Mouse (Mus musculus) limb, embryonic 15.5 days (tissue): ENCODE measurements around the gene Prn. TPM values are rescaled to one million over a fixed set of nuclear protein-coding genes. Genes with fewer than 3 reads are reported as not detected.

Source experiments
- ATAC-seq: fragments of 200-750 bp; cut with Nextera tagmentation; 2 replicates; pipeline ENCODE4 v1.8.0; 2017; ENCODE audit warnings: low read depth, moderate TSS enrichment; ENCODE audit not compliant: insufficient number of reproducible peaks, low FRiP score, low TSS enrichment
- H3K27ac ChIP-seq: fragments of 300-500 bp; sonication (generic); 2 replicates; pipeline ENCODE4 v1.5.1; 2015; ENCODE audit warnings: moderate library complexity, mild to moderate bottlenecking, inconsistent platforms
- H3K27me3 ChIP-seq: fragments of 300-500 bp; sonication (generic); 2 replicates; pipeline ENCODE4 v1.6.1; 2015; ENCODE audit warnings: inconsistent platforms
- H3K36me3 ChIP-seq: fragments of 300-500 bp; sonication (generic); 2 replicates; pipeline ENCODE4 v1.6.1; 2015; ENCODE audit warnings: inconsistent platforms
- H3K4me1 ChIP-seq: fragments of 300-500 bp; sonication (generic); 2 replicates; pipeline ENCODE4 v1.6.1; 2015; ENCODE audit warnings: inconsistent platforms
- H3K4me2 ChIP-seq: fragments of 300-500 bp; sonication (generic); 2 replicates; pipeline ENCODE4 v1.6.1; 2015; ENCODE audit warnings: mild to moderate bottlenecking, inconsistent platforms
- H3K4me3 ChIP-seq: fragments of 300-500 bp; sonication (generic); 2 replicates; pipeline ENCODE4 v1.5.1; 2015; ENCODE audit warnings: mild to moderate bottlenecking, inconsistent platforms
- H3K9ac ChIP-seq: fragments of 300-500 bp; sonication (generic); 2 replicates; pipeline ENCODE4 v1.6.1; 2015; ENCODE audit warnings: inconsistent platforms
- H3K9me3 ChIP-seq: fragments of 300-500 bp; sonication (generic); 2 replicates; pipeline ENCODE4 v1.6.1; 2016; ENCODE audit warnings: inconsistent platforms
- WGBS: fragments of 180-500 bp; shearing (Covaris S2); methylation state at CpG from one replicate; pipeline ENCODE4 v1.1.7; 2015; 5-methylcytosine and 5-hydroxymethylcytosine counted together
- polyA plus RNA-seq: library from polyadenylated mRNA; unstranded; fragments of >200 nt; fragmentation: Nextera tagmentation; extraction: Ambion mirVana; gene quantifications from 2 replicates; pipeline ENCODE4 v1.2.1, GENCODE M21; 2015

Gene Prn
- polyA plus RNA-seq, 1 experiment from 2014 or later, result not detected

GRCm38 (mm10) chr2:131982546-131983196 lies 72.9 kb downstream of the Prn start:
- Histone ChIP-seq H3K4me1 (no peaks in the 10 kb centered on the region), H3K4me2 (no peak overlapping the region), H3K36me3 (no peaks in the 10 kb centered on the region), H3K27ac (no peak overlapping the region), H3K9ac (no peak overlapping the region), H3K9me3 (no peaks in the 10 kb centered on the region), H3K4me3 (no peak overlapping the region), H3K27me3 (no peaks in the 10 kb centered on the region)
- no peak; the same call in 1 of the 2 replicates for ATAC-seq
- 18% methylated on average over 6 of the region's 6 CpGs for WGBS

- H3K27ac ChIP-seq, result no peak overlapping the region
- H3K9me3 ChIP-seq, result no peaks in the 10 kb centered on the region
- 51% methylated on average over 3 of the region's 3 CpGs for WGBS
- H3K4me2 ChIP-seq, result no peak overlapping the region
- H3K9ac ChIP-seq, result no peak overlapping the region
- H3K36me3 ChIP-seq, result no peaks in the 10 kb centered on the region
- peaks cover 8% of the 10 kb centered on the region; the same call in 1 of the 2 replicates for H3K4me1 ChIP-seq
- H3K4me3 ChIP-seq, result no peak overlapping the region
- H3K27me3 ChIP-seq, result no peaks in the 10 kb centered on the region
- ATAC-seq, result no peak
Observed at GRCm38 (mm10) chr2:131987950-131988349, 78.2 kb downstream of the Prn start.

GRCm38 (mm10) chr2:131988550-131988949 lies 78.8 kb downstream of the Prn start:
- ATAC-seq, result no peak
- Histone ChIP-seq H3K27me3 (no peaks in the 10 kb centered on the region), H3K4me1 (peaks cover 14% of the 10 kb centered on the region), H3K4me3 (no peak overlapping the region), H3K4me2 (no peak overlapping the region), H3K9ac (no peak overlapping the region), H3K9me3 (no peaks in the 10 kb centered on the region), H3K27ac (no peak overlapping the region), H3K36me3 (no peaks in the 10 kb centered on the region)
- WGBS, result 77% methylated on average over 2 of the region's 2 CpGs

GRCm38 (mm10) chr2:131992487-131992886 lies 82.7 kb downstream of the Prn start:
- no peaks in the 10 kb centered on the region for H3K27me3 ChIP-seq
- no peak overlapping the region for H3K9ac ChIP-seq
- H3K4me3 ChIP-seq, result no peak overlapping the region
- ATAC-seq, result no peak
- no peak overlapping the region for H3K27ac ChIP-seq
- WGBS, result 70% methylated on average over 2 of the region's 2 CpGs
- no peaks in the 10 kb centered on the region for H3K9me3 ChIP-seq
- no peak overlapping the region for H3K4me2 ChIP-seq
- H3K36me3 ChIP-seq, result peaks cover 8% of the 10 kb centered on the region; the same call in 1 of the 2 replicates
- peaks cover 21% of the 10 kb centered on the region for H3K4me1 ChIP-seq

GRCm38 (mm10) chr2:131993151-131993550 lies 83.4 kb downstream of the Prn start:
- Histone ChIP-seq H3K4me1 (peaks cover 23% of the 10 kb centered on the region), H3K36me3 (peaks cover 8% of the 10 kb centered on the region; the same call in 1 of the 2 replicates), H3K9me3 (no peaks in the 10 kb centered on the region), H3K27ac (no peak overlapping the region; the same call in 1 of the 2 replicates), H3K4me2 (0 out of 2 replicates have a peak overlapping the region, but pooled peaks have one; percentile 7), H3K9ac (no peak overlapping the region), H3K4me3 (no peak overlapping the region), H3K27me3 (no peaks in the 10 kb centered on the region)
- 65% methylated on average over 4 of the region's 4 CpGs for WGBS
- no peak for ATAC-seq

GRCm38 (mm10) chr2:131993563-131994088 lies 83.9 kb downstream of the Prn start:
- H3K4me1 ChIP-seq, result peaks cover 23% of the 10 kb centered on the region
- whole genome bisulfite sequencing, result 20% methylated on average over 14 of the region's 14 CpGs
- ATAC-seq, result 0 out of 2 replicates have a peak, but pooled peaks have one; percentile 28
- no peaks in the 10 kb centered on the region for H3K9me3 ChIP-seq
- no peak overlapping the region for H3K4me3 ChIP-seq
- no peak overlapping the region; the same call in 1 of the 2 replicates for H3K27ac ChIP-seq
- H3K27me3 ChIP-seq, result no peaks in the 10 kb centered on the region
- H3K4me2 ChIP-seq, result 0 out of 2 replicates have a peak overlapping the region, but pooled peaks have one; percentile 7
- peaks cover 8% of the 10 kb centered on the region; the same call in 1 of the 2 replicates for H3K36me3 ChIP-seq
- H3K9ac ChIP-seq, result no peak overlapping the region

- Histone ChIP-seq H3K27ac (no peak overlapping the region), H3K27me3 (no peaks in the 10 kb centered on the region), H3K4me3 (no peak overlapping the region), H3K4me1 (peaks cover 23% of the 10 kb centered on the region), H3K9me3 (no peaks in the 10 kb centered on the region), H3K9ac (no peak overlapping the region), H3K36me3 (peaks cover 13% of the 10 kb centered on the region; the same call in 1 of the 2 replicates), H3K4me2 (no peak overlapping the region)
- ATAC-seq, result no peak
- WGBS, result 90% methylated on average over 6 of the region's 6 CpGs
Observed at GRCm38 (mm10) chr2:131994971-131995370, 85.2 kb downstream of the Prn start.

- no peaks in the 10 kb centered on the region for H3K9me3 ChIP-seq
- no peak for ATAC-seq
- peaks cover 13% of the 10 kb centered on the region; the same call in 1 of the 2 replicates for H3K36me3 ChIP-seq
- 70% methylated on average over 12 of the region's 12 CpGs for WGBS
- H3K4me1 ChIP-seq, result peaks cover 23% of the 10 kb centered on the region
- no peak overlapping the region for H3K27ac ChIP-seq
- no peak overlapping the region for H3K4me3 ChIP-seq
- H3K4me2 ChIP-seq, result no peak overlapping the region
- H3K27me3 ChIP-seq, result no peaks in the 10 kb centered on the region
- H3K9ac ChIP-seq, result no peak overlapping the region
Observed at GRCm38 (mm10) chr2:131995742-131996141, 86.0 kb downstream of the Prn start.

GRCm38 (mm10) chr2:131996369-131996768 lies 86.6 kb downstream of the Prn start:
- H3K27me3 ChIP-seq, result no peaks in the 10 kb centered on the region
- H3K36me3 ChIP-seq, result peaks cover 13% of the 10 kb centered on the region; the same call in 1 of the 2 replicates
- no peak overlapping the region for H3K4me3 ChIP-seq
- no peak overlapping the region for H3K27ac ChIP-seq
- ATAC-seq, result no peak
- peaks cover 23% of the 10 kb centered on the region for H3K4me1 ChIP-seq
- H3K9ac ChIP-seq, result no peak overlapping the region
- H3K9me3 ChIP-seq, result no peaks in the 10 kb centered on the region
- WGBS, result 83% methylated on average over 7 of the region's 7 CpGs
- H3K4me2 ChIP-seq, result no peak overlapping the region

- H3K36me3 ChIP-seq, result peaks cover 13% of the 10 kb centered on the region; the same call in 1 of the 2 replicates
- ATAC-seq, result no peak
- no peaks in the 10 kb centered on the region for H3K9me3 ChIP-seq
- no peak overlapping the region for H3K4me3 ChIP-seq
- H3K9ac ChIP-seq, result no peak overlapping the region
- H3K4me2 ChIP-seq, result no peak overlapping the region
- peaks cover 18% of the 10 kb centered on the region for H3K4me1 ChIP-seq
- no peaks in the 10 kb centered on the region for H3K27me3 ChIP-seq
- H3K27ac ChIP-seq, result no peak overlapping the region
- WGBS, result 40% methylated on average over 5 of the region's 5 CpGs
Observed at GRCm38 (mm10) chr2:131997356-131997755, 87.6 kb downstream of the Prn start.

- ATAC-seq, result no peak
- Histone ChIP-seq H3K36me3 (peaks cover 8% of the 10 kb centered on the region; the same call in 1 of the 2 replicates), H3K4me3 (no peak overlapping the region), H3K9ac (no peak overlapping the region), H3K27ac (peak overlapping the region; percentile 48; the same call in 1 of the 2 replicates), H3K27me3 (no peaks in the 10 kb centered on the region), H3K4me2 (no peak overlapping the region), H3K4me1 (peaks cover 36% of the 10 kb centered on the region), H3K9me3 (no peaks in the 10 kb centered on the region)
- WGBS, result 46% methylated on average over 13 of the region's 13 CpGs
Observed at GRCm38 (mm10) chr2:132001696-132002334, 92.1 kb downstream of the Prn start.

GRCm38 (mm10) chr2:132003916-132004315 lies 94.2 kb downstream of the Prn start:
- Histone ChIP-seq H3K36me3 (peaks cover 8% of the 10 kb centered on the region; the same call in 1 of the 2 replicates), H3K27me3 (no peaks in the 10 kb centered on the region), H3K4me2 (no peak overlapping the region), H3K27ac (no peak overlapping the region), H3K4me3 (no peak overlapping the region), H3K9ac (no peak overlapping the region), H3K9me3 (no peaks in the 10 kb centered on the region), H3K4me1 (peaks cover 42% of the 10 kb centered on the region)
- ATAC-seq, result no peak
- WGBS, result 62% methylated on average over 5 of the region's 5 CpGs
